Mouse (Mus musculus) embryonic fibroblast, embryonic 13.5 days (primary cell): ENCODE data around the gene Mipep.

Experiments
- CTCF ChIP-seq: IDR thresholded peaks from 2 replicates; pipeline ENCODE4 v1.5.1; 2011; ENCODE audit warnings: mild to moderate bottlenecking, control low read depth, low read length, moderate library complexity, borderline replicate concordance; ENCODE audit not compliant: insufficient read depth
- POLR2A ChIP-seq: IDR thresholded peaks from 2 replicates; pipeline ENCODE4 v1.6.1; 2011; ENCODE audit warnings: low read depth, mild to moderate bottlenecking, control low read depth, low read length, moderate library complexity

- TF ChIP-seq CTCF, result no peak
- TF ChIP-seq POLR2A, result no peak
These were observed 47.7 kb upstream of the Mipep start for GRCm38 (mm10) chr14:60736591-60737192.
